Comparison of ENCODE assay signal across 11 mouse cellular contexts in genomic region chr17:7840505-7841290, GRCm38 (mm10). TPM values are rescaled to one million over a fixed set of nuclear protein-coding genes. Genes with fewer than 3 reads are reported as not detected.
DNase-seq lines count a peak whose midpoint lies in the region; TF ChIP-seq lines count a peak whose summit lies in the region.
"Had no signal": no experiment of that assay in that cellular context is flagged by ENCODE, and none has a peak within 500 bp of the region (broad histone marks: within the 10 kb centered on the region; RNA-seq: fewer than 3 reads in every experiment).

No protein-coding gene starts in this region.

- TF ChIP-seq POLR2A in lung, adult 2 months (IDR thresholded peaks at IDR 0.05; ENCODE audit: borderline replicate concordance, extremely low read depth, low read depth, low read length), result no peak

- 42% methylated on average over 12 of the region's 12 CpGs for WGBS in lung, adult 2 months

- H3K4me3 ChIP-seq in lung, adult 2 months (replicated peaks; ENCODE audit: extremely low read depth, low read depth, low read length), result no peak overlapping the region

- peaks cover 8% of the 10 kb centered on the region; the same call in 1 of the 2 replicates for H3K4me1 ChIP-seq in lung, adult 2 months (ENCODE audit: control insufficient read depth, insufficient read depth, low read length)

- peak; percentile 21 to 33 for DNase-seq in cerebellum, postnatal 14 days
- DNase-seq in cerebellum, adult 8-10 months, result no peak
- peak; percentile 64 to 68 for DNase-seq in lung, adult 18-20 months
- no peak for DNase-seq in lung, adult 2 months
- peak; percentile 77 for DNase-seq in gastrocnemius, postnatal 25 days
- DNase-seq in lung, postnatal 10 days, result peak; percentile 80
- DNase-seq in thymus, adult 18-20 months, result no peak
- no peak for DNase-seq in spleen, postnatal 4 days (ENCODE audit: low spot score in 2 of 2)
- DNase-seq: B cell, adult 2 months; retina, postnatal 1 day had no signal

- TF ChIP-seq CTCF in lung, adult 2 months (IDR thresholded peaks at IDR 0.05; ENCODE audit: insufficient read depth, low read length), result no peak

RNA-seq across cellular contexts. Expression of gene Fndc1, which starts 13.6 kb away (rescaled TPM):
- 16.5 and 17.0 TPM in 2 replicates for polyA plus RNA-seq in lung, adult 2 months (2012; rRNA removed)
- 10 to 100 TPM; 46.0 to 52.2 TPM for total RNA-seq in gastrocnemius, postnatal 25 days (2021)
- total RNA-seq: monocyte, adult 5-6 weeks had no signal

Comparison
In these comparisons a context has a peak if more than half of its experiments do, and no peak if none do; other contexts are left out.
1. DNase-seq: peak in cerebellum, postnatal 14 days (2 of 2), lung, adult 18-20 months (2 of 2), gastrocnemius, postnatal 25 days (single experiment) and lung, postnatal 10 days (single experiment); none in cerebellum, adult 8-10 months (single experiment), lung, adult 2 months (single experiment), thymus, adult 18-20 months (0 of 2) and spleen, postnatal 4 days (0 of 2).